Mouse (Mus musculus): ENCODE results near the gene Cryzl2. TPM values are rescaled to one million over a fixed set of nuclear protein-coding genes. Genes with fewer than 3 reads are reported as not detected.

Cryzl2 gene
- polyA plus RNA-seq (2021; fragmentation: Nextera tagmentation): 20.6 and 31.0 TPM in 2 replicates
- long read RNA-seq, experiment 1, transcript Cryzl2-201 (10 exons, 1,618 nt): major isoform, 32 of 38 reads
- long read RNA-seq, experiment 1, partial matches to known transcripts: 1 of 38 reads
- long read RNA-seq, experiment 1, other reads (novel, unspliced or antisense): 3 of 38 reads
- long read RNA-seq, experiment 2, transcript Cryzl2-201 (10 exons, 1,618 nt): major isoform, 59 of 71 reads
- long read RNA-seq, experiment 2, partial matches to known transcripts: 1 of 71 reads
- long read RNA-seq, experiment 2, other reads (novel, unspliced or antisense): 10 of 71 reads

DNA sequence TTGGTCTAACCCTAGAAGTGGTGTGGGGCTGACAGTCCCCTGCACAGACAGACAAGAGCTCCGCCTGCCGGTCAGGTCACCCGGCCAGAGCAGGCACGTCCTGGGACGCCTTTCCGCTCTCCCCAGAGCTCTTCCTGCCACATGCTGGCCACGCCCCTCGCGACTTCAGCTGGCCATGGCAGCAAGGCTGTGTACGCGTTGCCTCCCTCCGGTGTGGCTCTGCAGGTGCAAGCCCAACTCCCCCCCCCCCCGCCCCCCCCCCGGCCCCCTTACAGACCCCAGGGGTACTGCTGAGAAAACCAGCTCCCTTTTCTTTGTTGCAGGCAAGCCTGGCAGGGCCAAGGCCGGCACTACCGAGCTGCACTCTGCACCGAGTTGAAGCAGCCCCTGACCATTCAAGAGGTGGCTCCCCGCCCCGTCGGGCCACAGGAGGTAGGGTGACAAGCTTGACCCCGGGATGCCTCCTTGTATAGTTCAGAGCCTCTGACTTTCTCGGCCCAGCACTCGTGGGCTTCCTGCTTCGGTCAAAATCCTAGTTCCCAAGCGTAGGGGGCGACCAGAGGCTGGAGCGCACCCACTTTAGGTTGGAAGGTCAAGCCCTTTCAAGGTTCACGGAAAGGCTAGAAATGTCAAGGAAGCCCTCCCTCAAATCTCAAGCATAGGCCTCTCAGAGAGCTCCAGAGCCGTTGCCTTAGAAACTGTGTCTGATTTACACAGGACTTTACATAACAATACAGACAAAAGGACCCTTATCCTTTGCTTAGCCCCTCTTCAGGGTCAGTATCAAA is at the start of gene Cryzl2:
Gene Cryzl2 (plus strand): TSS at position 157 of the 788 bp plus-strand sequence.

GRCm38 (mm10) chr1:157412454-157413369 is 45.7 kb upstream of the Cryzl2 start, which contains the start of gene Rasal2:
Gene Rasal2 (minus strand): TSS chr1:157412595.

GRCm38 (mm10) chr1:157506522-157506921 is 48.1 kb downstream of the Cryzl2 start, which contains the start of gene Sec16b:
Gene Sec16b (plus strand): TSS chr1:157506728.

Other genes with a start within 250 kb of the Cryzl2 start
- 22.2 and 22.5 TPM in 2 replicates for gene Rasal2, start 46.0 kb upstream of the Cryzl2 start, polyA plus RNA-seq (2021; fragmentation: Nextera tagmentation)
- gene Sec16b, start 48.2 kb downstream of the Cryzl2 start, polyA plus RNA-seq (2021; fragmentation: Nextera tagmentation): 0.08 and 0.20 TPM in 2 replicates